Mouse (Mus musculus) adrenal gland, postnatal 14 days (tissue): ENCODE data around the gene 1110004F10Rik. TPM values are rescaled to one million over a fixed set of nuclear protein-coding genes. Genes with fewer than 3 reads are reported as not detected.
"Not testable (repeated sequence)": the region's sequence is repeated elsewhere in the genome, so short reads cannot be mapped to it uniquely, and the experiment has no call there.

Experiments used
- DNase-seq: peaks from one replicate; pipeline ENCODE4 v3.0.0; 2021; ENCODE audit warnings: mixed read lengths
- long read RNA-seq, 2 experiments: library from polyadenylated mRNA; stranded (forward); transcript quantifications; one replicate each; pipeline ENCODE4 v2.0.0; 2021
- total RNA-seq: library from RNA; stranded (reverse); gene quantifications from 2 replicates; pipeline ENCODE4 v1.2.3, GENCODE M21; 2021

The 1110004F10Rik gene
- total RNA-seq: 102 and 103 TPM in 2 replicates
- long read RNA-seq, experiment 1, transcript 1110004F10Rik-201 (5 exons, 1,479 nt): major isoform, 283 of 329 reads
- long read RNA-seq, experiment 1, transcript 1110004F10Rik-203 (5 exons, 927 nt): minor isoform, 6 of 329 reads
- long read RNA-seq, experiment 1, partial matches to known transcripts: 17 of 329 reads
- long read RNA-seq, experiment 1, other reads (novel, unspliced or antisense): 22 of 329 reads
- long read RNA-seq, experiment 2, transcript 1110004F10Rik-203 (5 exons, 927 nt): minor isoform, 8 of 218 reads
- long read RNA-seq, experiment 2, transcript 1110004F10Rik-201 (5 exons, 1,479 nt): major isoform, 186 of 218 reads
- long read RNA-seq, experiment 2, partial matches to known transcripts: 17 of 218 reads
- long read RNA-seq, experiment 2, other reads (novel, unspliced or antisense): 5 of 218 reads

GRCm38 (mm10) chr7:116039196-116039537, at the start of gene 1110004F10Rik:
Gene 1110004F10Rik, plus strand, starts transcription at chr7:116039397.
- peak; percentile 4 for DNase-seq

- no peak for DNase-seq
Observed at GRCm38 (mm10) chr7:116002726-116003125, 36.5 kb upstream of the 1110004F10Rik start.

- no peak for DNase-seq
Observed at GRCm38 (mm10) chr7:116029991-116030390, 9.2 kb upstream of the 1110004F10Rik start.

GRCm38 (mm10) chr7:116030597-116031387, 8.4 kb upstream of the 1110004F10Rik start:
- peak; percentile 52 for DNase-seq

GRCm38 (mm10) chr7:116031388-116031717, 7.8 kb upstream of the 1110004F10Rik start:
- DNase-seq: no peak

GRCm38 (mm10) chr7:116031718-116032595, 7.2 kb upstream of the 1110004F10Rik start:
- DNase-seq: peak; percentile 89

GRCm38 (mm10) chr7:116032596-116033307, 6.4 kb upstream of the 1110004F10Rik start:
- peak; percentile 82 for DNase-seq

- peak; percentile 79 for DNase-seq
Observed at GRCm38 (mm10) chr7:116033371-116034241, 5.6 kb upstream of the 1110004F10Rik start.

GRCm38 (mm10) chr7:116034282-116034758, 4.9 kb upstream of the 1110004F10Rik start:
- DNase-seq: peak; percentile 59

GRCm38 (mm10) chr7:116035504-116035903, 3.7 kb upstream of the 1110004F10Rik start:
- DNase-seq: no peak

- DNase-seq: no peak
Observed at GRCm38 (mm10) chr7:116036591-116037555, 2.3 kb upstream of the 1110004F10Rik start.

- DNase-seq: no peak
Observed at GRCm38 (mm10) chr7:116038024-116038423, 1.2 kb upstream of the 1110004F10Rik start.

GRCm38 (mm10) chr7:116038511-116038910, 686 bp upstream of the 1110004F10Rik start, which contains the start of gene Sox6:
Gene Sox6, minus strand, starts transcription at chr7:116038796.
- no peak for DNase-seq

GRCm38 (mm10) chr7:116039538-116040466, 605 bp downstream of the 1110004F10Rik start:
- peak; percentile 89 for DNase-seq

- DNase-seq: no peak
Observed at GRCm38 (mm10) chr7:116040470-116041019, 1.3 kb downstream of the 1110004F10Rik start.

GRCm38 (mm10) chr7:116060739-116061138, 21.5 kb downstream of the 1110004F10Rik start:
- DNase-seq: no peak

- not testable (repeated sequence) for DNase-seq
Observed at GRCm38 (mm10) chr7:116084366-116084765, 45.2 kb downstream of the 1110004F10Rik start, which contains the start of gene Gm4353. Gene Gm4353, minus strand, starts transcription at chr7:116084635.
